Mouse (Mus musculus): Measurements from ENCODE around the gene Myo5c. TPM values are rescaled to one million over a fixed set of nuclear protein-coding genes. Genes with fewer than 3 reads are reported as not detected.
A peak's percentile ranks its signal among the peaks of the same experiment; 100 is the strongest.

The Myo5c gene
- polyA plus RNA-seq, 1 experiment from 2014 or later = 0.54 TPM

- peaks cover 21% of the 10 kb centered on the region for H3K36me3 ChIP-seq
- no peaks in the 10 kb centered on the region for H3K27me3 ChIP-seq
- 68% methylated on average over 10 of the region's 10 CpGs for WGBS
- ATAC-seq (ENCODE audit: low FRiP score, low read depth) = 0 out of 2 replicates have a peak, but pooled peaks have one; percentile 61
- no peak overlapping the region for H3K9ac ChIP-seq
- H3K4me3 ChIP-seq = no peak overlapping the region
- no peak overlapping the region for H3K27ac ChIP-seq (replicated peaks)
- no peak overlapping the region for H3K4me2 ChIP-seq
- H3K4me1 ChIP-seq (replicated peaks) = no peaks in the 10 kb centered on the region
- H3K9me3 ChIP-seq = no peaks in the 10 kb centered on the region
Observed at GRCm38 (mm10) chr9:75221420-75222287, 10.2 kb upstream of the Myo5c start.

DNA sequence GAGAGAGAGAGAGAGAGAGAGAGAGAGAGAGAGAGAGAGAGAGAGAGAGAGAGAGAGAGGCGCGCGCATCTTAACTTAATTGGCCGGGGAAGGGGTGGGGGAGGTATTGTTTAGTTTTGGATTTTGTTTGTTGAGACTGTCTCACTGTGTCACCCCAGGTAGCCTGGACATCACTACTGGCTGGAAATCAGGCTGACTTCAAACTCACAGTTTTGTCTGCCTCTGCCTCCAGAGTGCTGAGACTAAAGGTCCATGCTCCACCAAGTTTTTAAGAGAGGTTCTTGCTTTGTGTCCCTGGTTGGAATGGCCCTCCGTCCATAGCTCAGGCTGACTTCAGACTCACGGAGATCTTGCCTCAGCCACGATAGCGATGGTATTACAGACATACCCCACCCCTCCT lies 1.0 kb downstream of the Myo5c start:
- H3K4me3 ChIP-seq = no peak overlapping the region
- H3K27ac ChIP-seq (replicated peaks) = no peak overlapping the region
- H3K27me3 ChIP-seq = peaks cover 20% of the 10 kb centered on the region
- no peak overlapping the region for H3K4me2 ChIP-seq
- H3K9me3 ChIP-seq = no peaks in the 10 kb centered on the region
- no peak overlapping the region for H3K9ac ChIP-seq
- ATAC-seq (ENCODE audit: low FRiP score, low read depth) = no peak
- WGBS = 34% methylated on average over 8 of the region's 8 CpGs
- H3K4me1 ChIP-seq (replicated peaks) = peaks cover 9% of the 10 kb centered on the region
- no peaks in the 10 kb centered on the region for H3K36me3 ChIP-seq

GRCm38 (mm10) chr9:75234271-75234741 lies 2.5 kb downstream of the Myo5c start:
- Histone ChIP-seq H3K4me2 (no peak overlapping the region), H3K9ac (no peak overlapping the region), H3K9me3 (no peaks in the 10 kb centered on the region), H3K4me3 (no peak overlapping the region), H3K36me3 (no peaks in the 10 kb centered on the region), H3K27me3 (peaks cover 20% of the 10 kb centered on the region), H3K27ac (replicated peaks) (no peak overlapping the region), H3K4me1 (replicated peaks) (peaks cover 9% of the 10 kb centered on the region)
- no peak; the same call in 1 of the 2 replicates for ATAC-seq (ENCODE audit: low FRiP score, low read depth)
- WGBS = 35% methylated on average over 7 of the region's 7 CpGs

DNA sequence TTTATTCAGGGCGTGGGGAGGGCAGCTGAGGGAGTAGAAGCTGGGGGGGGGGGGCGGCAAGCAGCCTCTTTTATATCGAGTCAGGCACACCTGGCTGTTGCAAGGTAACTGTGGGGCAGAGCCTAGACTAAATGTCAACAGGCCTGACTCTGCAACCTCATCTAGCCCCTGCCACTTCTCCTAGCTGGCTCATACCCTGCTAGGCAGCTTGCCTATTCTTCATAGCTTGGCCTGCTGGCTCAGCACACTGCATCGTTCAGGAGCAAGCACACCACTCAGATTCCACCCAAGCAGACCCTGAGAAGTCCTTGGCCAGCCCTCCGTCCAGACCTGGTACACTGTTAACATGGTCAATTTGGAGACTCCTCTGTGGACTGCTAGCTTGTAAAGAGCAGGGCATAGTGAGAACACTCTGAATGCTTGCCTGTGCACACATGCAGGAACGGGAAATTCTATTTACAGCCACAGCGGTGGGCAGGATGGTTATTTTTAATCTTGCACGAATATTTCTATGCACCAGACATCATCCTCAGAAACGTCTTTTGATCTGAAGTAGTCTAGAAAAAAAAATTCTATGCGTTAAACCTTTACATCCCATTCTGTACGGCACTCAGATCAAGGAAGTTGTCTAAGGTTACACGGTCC lies 3.3 kb downstream of the Myo5c start:
- ATAC-seq (ENCODE audit: low FRiP score, low read depth) = no peak
- H3K4me1 ChIP-seq (replicated peaks) = peaks cover 9% of the 10 kb centered on the region
- no peak overlapping the region for H3K4me3 ChIP-seq
- peaks cover 20% of the 10 kb centered on the region for H3K27me3 ChIP-seq
- no peaks in the 10 kb centered on the region for H3K36me3 ChIP-seq
- no peaks in the 10 kb centered on the region for H3K9me3 ChIP-seq
- no peak overlapping the region for H3K9ac ChIP-seq
- no peak overlapping the region for H3K27ac ChIP-seq (replicated peaks)
- 81% methylated on average over 12 of the region's 12 CpGs for WGBS
- no peak overlapping the region for H3K4me2 ChIP-seq

GRCm38 (mm10) chr9:75235696-75236095 lies 3.9 kb downstream of the Myo5c start:
- no peaks in the 10 kb centered on the region for H3K9me3 ChIP-seq
- H3K27ac ChIP-seq (replicated peaks) = no peak overlapping the region
- no peak overlapping the region for H3K4me2 ChIP-seq
- H3K4me1 ChIP-seq (replicated peaks) = peaks cover 9% of the 10 kb centered on the region
- no peaks in the 10 kb centered on the region for H3K36me3 ChIP-seq
- peaks cover 20% of the 10 kb centered on the region for H3K27me3 ChIP-seq
- ATAC-seq (ENCODE audit: low FRiP score, low read depth) = no peak
- WGBS = 49% methylated on average over 2 of the region's 2 CpGs
- no peak overlapping the region for H3K9ac ChIP-seq
- no peak overlapping the region for H3K4me3 ChIP-seq

DNA sequence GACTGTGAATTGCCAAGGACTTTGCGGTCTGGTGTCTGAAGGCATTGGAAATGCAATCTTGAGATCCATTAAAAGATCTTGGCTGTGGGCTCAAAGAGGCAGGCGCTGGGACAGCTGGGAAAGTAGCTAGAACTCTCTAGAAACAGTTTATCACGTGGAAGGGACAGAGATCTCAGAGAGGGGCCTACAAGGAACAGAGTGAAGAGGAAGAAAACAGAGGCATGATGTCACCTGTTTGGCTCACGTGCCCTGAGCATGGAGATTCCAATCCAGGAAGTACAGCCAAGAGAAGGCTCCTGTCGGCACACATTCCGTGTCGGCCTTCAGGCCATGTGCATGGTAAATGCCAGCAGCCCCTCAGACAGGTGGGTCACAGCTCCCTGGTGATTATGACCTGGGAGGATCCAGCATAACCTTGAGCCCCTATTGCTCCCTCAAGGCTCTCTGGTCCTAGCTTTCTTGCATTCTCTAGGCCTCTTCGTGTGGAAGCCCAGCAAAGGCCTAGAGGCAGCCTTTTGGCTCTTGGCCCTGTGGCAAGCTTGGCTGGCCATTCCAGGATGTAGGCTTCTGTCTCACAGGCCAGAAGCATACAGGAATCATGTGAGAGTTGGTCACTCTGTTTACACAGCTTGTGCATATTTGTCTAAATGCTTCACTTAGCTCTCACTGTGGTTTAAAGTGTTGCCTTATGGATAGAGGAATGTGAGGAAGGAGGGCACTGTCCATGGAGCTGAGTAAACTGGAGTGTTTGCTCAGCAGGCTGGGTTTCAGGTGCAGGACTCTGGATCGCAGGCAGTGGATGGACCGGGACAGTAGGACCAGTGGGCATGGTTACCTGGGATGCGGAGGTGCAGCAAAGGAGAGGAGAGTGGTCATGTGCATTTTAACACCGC lies 4.8 kb downstream of the Myo5c start:
- Histone ChIP-seq H3K27ac (replicated peaks) (no peak overlapping the region), H3K4me3 (no peak overlapping the region), H3K27me3 (peaks cover 17% of the 10 kb centered on the region), H3K9ac (no peak overlapping the region), H3K36me3 (no peaks in the 10 kb centered on the region), H3K9me3 (no peaks in the 10 kb centered on the region), H3K4me2 (no peak overlapping the region), H3K4me1 (replicated peaks) (peaks cover 9% of the 10 kb centered on the region)
- WGBS = 87% methylated on average over 12 of the region's 12 CpGs
- ATAC-seq (ENCODE audit: low FRiP score, low read depth) = no peak

DNA sequence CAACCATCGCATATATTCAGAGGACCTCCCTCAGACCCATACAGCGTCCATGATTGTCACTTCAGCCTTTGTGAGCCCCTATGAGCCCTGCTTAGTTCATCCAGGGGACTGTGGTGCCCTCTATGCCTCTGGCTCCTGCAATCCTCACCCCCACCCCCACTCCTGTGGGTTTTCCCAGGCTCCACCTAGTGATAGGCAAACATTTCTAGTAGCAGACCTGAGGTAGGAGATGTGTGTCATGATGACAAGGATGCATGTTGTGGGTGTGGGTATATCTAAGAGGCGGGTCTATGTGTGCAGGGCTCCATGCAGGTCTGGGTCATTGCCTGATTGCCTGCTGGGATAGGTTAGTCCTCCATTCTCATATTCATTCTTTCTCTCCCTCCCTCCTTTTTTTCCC lies 6.4 kb downstream of the Myo5c start:
- H3K9ac ChIP-seq = no peak overlapping the region
- peaks cover 5% of the 10 kb centered on the region for H3K27me3 ChIP-seq
- no peaks in the 10 kb centered on the region for H3K4me1 ChIP-seq (replicated peaks)
- no peaks in the 10 kb centered on the region for H3K9me3 ChIP-seq
- no peak for ATAC-seq (ENCODE audit: low FRiP score, low read depth)
- H3K4me2 ChIP-seq = no peak overlapping the region
- H3K36me3 ChIP-seq = no peaks in the 10 kb centered on the region
- no peak overlapping the region for H3K4me3 ChIP-seq
- WGBS = 79% methylated on average over 3 of the region's 3 CpGs
- no peak overlapping the region for H3K27ac ChIP-seq (replicated peaks)

DNA sequence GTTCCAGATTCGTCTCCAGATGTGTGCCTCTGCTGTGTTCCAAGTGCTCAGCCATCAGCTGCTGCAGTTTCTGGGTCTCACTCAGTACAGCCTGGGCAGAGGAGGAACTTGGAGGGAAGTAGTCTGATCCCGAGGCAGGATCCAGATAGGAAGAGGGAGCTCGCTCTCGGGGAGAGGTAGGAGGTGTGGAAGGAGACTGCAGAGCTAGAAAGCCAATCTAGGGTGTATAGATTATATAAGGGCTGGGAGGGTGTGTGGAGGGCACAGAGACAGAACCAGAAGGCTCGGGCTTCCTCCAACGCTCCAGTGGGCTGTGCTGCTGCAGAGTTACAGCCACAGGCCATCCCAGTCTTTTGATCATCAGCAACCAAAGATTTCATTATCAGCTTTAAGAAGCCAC lies 11.2 kb downstream of the Myo5c start:
- Histone ChIP-seq H3K27me3 (no peaks in the 10 kb centered on the region), H3K9ac (no peak overlapping the region)
- 83% methylated on average over 6 of the region's 6 CpGs for whole genome bisulfite sequencing

GRCm38 (mm10) chr9:75243730-75244406 lies 12.0 kb downstream of the Myo5c start:
- Histone ChIP-seq H3K27ac (replicated peaks) (no peak overlapping the region), H3K4me2 (no peak overlapping the region), H3K36me3 (no peaks in the 10 kb centered on the region), H3K9ac (no peak overlapping the region), H3K27me3 (no peaks in the 10 kb centered on the region), H3K4me3 (no peak overlapping the region), H3K9me3 (no peaks in the 10 kb centered on the region), H3K4me1 (replicated peaks) (peaks cover 8% of the 10 kb centered on the region; the same call in 1 of the 2 replicates)
- 27% methylated on average over 5 of the region's 5 CpGs for WGBS
- peak; percentile 61; the same call in 1 of the 2 replicates for ATAC-seq (ENCODE audit: low FRiP score, low read depth)

More for the DNA sequence above, 11.2 kb downstream of the Myo5c start:
- Histone ChIP-seq H3K27ac (replicated peaks) (no peak overlapping the region), H3K4me2 (no peak overlapping the region), H3K4me1 (replicated peaks) (peaks cover 8% of the 10 kb centered on the region; the same call in 1 of the 2 replicates), H3K36me3 (no peaks in the 10 kb centered on the region), H3K9me3 (no peaks in the 10 kb centered on the region), H3K4me3 (no peak overlapping the region)
- no peak for ATAC-seq (ENCODE audit: low FRiP score, low read depth)

- WGBS = 83% methylated on average over 4 of the region's 4 CpGs
- no peak overlapping the region for H3K4me2 ChIP-seq
- H3K9ac ChIP-seq = no peak overlapping the region
- H3K4me1 ChIP-seq (replicated peaks) = peaks cover 8% of the 10 kb centered on the region; the same call in 1 of the 2 replicates
- H3K9me3 ChIP-seq = no peaks in the 10 kb centered on the region
- H3K27me3 ChIP-seq = no peaks in the 10 kb centered on the region
- H3K27ac ChIP-seq (replicated peaks) = no peak overlapping the region
- H3K36me3 ChIP-seq = no peaks in the 10 kb centered on the region
- no peak for ATAC-seq (ENCODE audit: low FRiP score, low read depth)
- H3K4me3 ChIP-seq = no peak overlapping the region
Observed at GRCm38 (mm10) chr9:75244527-75244926, 12.7 kb downstream of the Myo5c start.

Data from hindbrain, embryonic 15.5 days (tissue).